9 mouse cellular contexts compared by ENCODE assay signal in genomic region chr2:37338497-37339187, GRCm38 (mm10). TPM values are rescaled to one million over a fixed set of nuclear protein-coding genes. Genes with fewer than 3 reads are reported as not detected.
A peak's percentile ranks its signal among the peaks of the same experiment; 100 is the strongest.
DNase-seq lines count a peak whose midpoint lies in the region; ATAC-seq and TF ChIP-seq lines count a peak whose summit lies in the region.
"Had no signal": no experiment of that assay in that cellular context is flagged by ENCODE, and none has a peak within 500 bp of the region (broad histone marks: within the 10 kb centered on the region; RNA-seq: fewer than 3 reads in every experiment).

No protein-coding gene starts in this region.

- H3K27ac ChIP-seq in midbrain, postnatal 0 days (ENCODE audit: low read depth, low read length): no peak overlapping the region

- TF ChIP-seq POLR2A in brain, embryonic 14.5 days (IDR thresholded peaks at IDR 0.05; ENCODE audit: borderline replicate concordance, extremely low read depth, insufficient read depth, insufficient read length, poor library complexity, severe bottlenecking): no peak

- WGBS in midbrain, postnatal 0 days: 53% methylated on average over 10 of the region's 10 CpGs

- intact Hi-C loops in left cerebral cortex, postnatal 36 days (cut with DNase I): loop anchor here (10.0 kb wide), 1 partner anchor 1334 kb away; no protein-coding TSS in a partner anchor

- no peak overlapping the region for H3K4me3 ChIP-seq in G1E (ENCODE audit: low read depth, low read length)
- H3K4me3 ChIP-seq in midbrain, postnatal 0 days (ENCODE audit: low read depth, low read length): no peak overlapping the region

- 0 out of 2 replicates have a peak, but pooled peaks cover 3% of the 10 kb centered on the region for H3K27me3 ChIP-seq in G1E (ENCODE audit: insufficient read depth, low read length)
- H3K27me3 ChIP-seq in midbrain, postnatal 0 days (ENCODE audit: insufficient read depth, low read length): no peaks in the 10 kb centered on the region

- peak; percentile 42 for DNase-seq in kidney, adult 9 months
- no peak for DNase-seq in kidney, adult 11 months
- peak; percentile 19 for DNase-seq in G1E (ENCODE audit: low spot score)
- peak; percentile 66 for DNase-seq in brain, embryonic 14.5 days (ENCODE audit: low read depth)
- peak; percentile 47 for DNase-seq in gastrocnemius, postnatal 10 days
- peak; percentile 20 to 53 for DNase-seq in left cerebral cortex, postnatal 36 days (ENCODE audit: low spot score in 2 of 2)
- peak; percentile 77 for DNase-seq in midbrain, postnatal 0 days (ENCODE audit: low spot score)

- peak; percentile 36 for TF ChIP-seq CTCF in G1E (IDR thresholded peaks at IDR 0.05; ENCODE audit: low read depth, low read length)
- peak; percentile 75; the same call in 1 of the 2 replicates for TF ChIP-seq CTCF in brain, embryonic 14.5 days (IDR thresholded peaks at IDR 0.05; ENCODE audit: borderline replicate concordance, extremely low read depth, insufficient read depth, insufficient read length)
- peak; percentile 82 for TF ChIP-seq CTCF in midbrain, postnatal 0 days (IDR thresholded peaks at IDR 0.05)

- H3K9me3 ChIP-seq in G1E (replicated peaks): no peaks in the 10 kb centered on the region
- no peaks in the 10 kb centered on the region for H3K9me3 ChIP-seq in midbrain, postnatal 0 days (ENCODE audit: low read length)

- no peak for ATAC-seq in G1E (ENCODE audit: extremely low read depth, insufficient number of reproducible peaks, low FRiP score, poor library complexity, severe bottlenecking)
- peak; percentile 31; the same call in 1 of the 2 replicates for ATAC-seq in midbrain, postnatal 0 days (ENCODE audit: low FRiP score)

- H3K9ac ChIP-seq in midbrain, postnatal 0 days (replicated peaks; ENCODE audit: low read length, poor library complexity, severe bottlenecking): no peak overlapping the region

- no peaks in the 10 kb centered on the region for H3K4me1 ChIP-seq in G1E (ENCODE audit: insufficient read depth, low read depth, low read length)
- no peaks in the 10 kb centered on the region for H3K4me1 ChIP-seq in midbrain, postnatal 0 days (ENCODE audit: insufficient read depth, low read length)

- H3K36me3 ChIP-seq in G1E (replicated peaks): no peaks in the 10 kb centered on the region
- no peaks in the 10 kb centered on the region for H3K36me3 ChIP-seq in midbrain, postnatal 0 days (ENCODE audit: insufficient read depth, low read length)

- no peak overlapping the region for H3K4me2 ChIP-seq in midbrain, postnatal 0 days (ENCODE audit: low read depth, low read length, poor library complexity, severe bottlenecking)

RNA-seq across cellular contexts. Expression of gene Olfr368, which starts 12.3 kb away (rescaled TPM):
- total RNA-seq in G1E (2014; fragmentation: Nextera tagmentation) (not detected in 2 replicates), G1E (2017) (not detected in 2 replicates)
- polyA plus RNA-seq in G1E (2012): not detected in 2 replicates
- not detected in 2 replicates for polyA plus RNA-seq in brain, embryonic 14.5 days (2012; rRNA removed)
- not detected for total RNA-seq in gastrocnemius, postnatal 10 days (2021)
- not detected for total RNA-seq in left cerebral cortex, postnatal 36 days (2021)
- total RNA-seq in midbrain, postnatal 0 days (2014; rRNA removed): not detected in 2 replicates
- polyA plus RNA-seq in midbrain, postnatal 0 days (2015; fragmentation: Nextera tagmentation; extraction: Ambion mirVana): not detected in 2 replicates
- total RNA-seq: gastrocnemius, postnatal 36 days; neutrophil, adult 5-6 weeks had no signal

RNA-seq across cellular contexts. Expression of gene Pdcl, which starts 20.5 kb away (rescaled TPM):
- total RNA-seq in G1E (2014; fragmentation: Nextera tagmentation): 43.0 and 46.4 TPM in 2 replicates
- 58.4 and 72.6 TPM in 2 replicates for total RNA-seq in G1E (2017)
- polyA plus RNA-seq in G1E (2012): 13.6 and 22.7 TPM in 2 replicates
- polyA plus RNA-seq in brain, embryonic 14.5 days (2012; rRNA removed): 47.8 and 48.1 TPM in 2 replicates
- total RNA-seq in gastrocnemius, postnatal 10 days (2021): 10 to 100 TPM; 21.6 to 26.2 TPM
- total RNA-seq in left cerebral cortex, postnatal 36 days (2021): 10 to 100 TPM; 26.9 to 27.5 TPM
- total RNA-seq in midbrain, postnatal 0 days (2014; rRNA removed): 35.5 and 41.7 TPM in 2 replicates
- polyA plus RNA-seq in midbrain, postnatal 0 days (2015; fragmentation: Nextera tagmentation; extraction: Ambion mirVana): 32.8 and 35.0 TPM in 2 replicates
